Mouse (Mus musculus) spleen, adult 2 months (tissue): ENCODE measurements around the gene Tma7. TPM values are rescaled to one million over a fixed set of nuclear protein-coding genes. Genes with fewer than 3 reads are reported as not detected.

ENCODE experiments used
- DNase-seq, 2 experiments: peaks; one replicate each; pipeline versions ENCODE4 v3.0.0 to v3.0.0-alpha.2; 2012 to 2021; ENCODE audit warnings: low spot score in 2 of 2, low read depth in 1 of 2
- H3K27ac ChIP-seq: fragments of 200-500 bp; 2 replicates; pipeline ENCODE4 v1.5.1; 2012; ENCODE audit warnings: low read length, inconsistent platforms; ENCODE audit not compliant: insufficient read depth
- H3K27me3 ChIP-seq: fragments of 200-500 bp; 2 replicates; pipeline ENCODE4 v1.6.1; 2012; ENCODE audit warnings: mild to moderate bottlenecking, moderate library complexity, low read length, inconsistent platforms; ENCODE audit not compliant: control insufficient read depth, insufficient read depth
- H3K36me3 ChIP-seq: fragments of 200-500 bp; 2 replicates; pipeline ENCODE4 v1.6.1; 2012; ENCODE audit warnings: mild to moderate bottlenecking, low read length, inconsistent platforms; ENCODE audit not compliant: control insufficient read depth, insufficient read depth
- H3K4me1 ChIP-seq: fragments of 200-500 bp; 2 replicates; pipeline ENCODE4 v1.6.1; 2011; ENCODE audit warnings: inconsistent platforms; ENCODE audit not compliant: control insufficient read depth, insufficient read depth, insufficient read length
- H3K4me3 ChIP-seq: fragments of 200-500 bp; 2 replicates; pipeline ENCODE4 v1.5.1; 2011; ENCODE audit warnings: mild to moderate bottlenecking, inconsistent platforms; ENCODE audit not compliant: insufficient read depth, insufficient read length; ENCODE audit errors: extremely low read depth
- CTCF ChIP-seq: fragments of 200-500 bp; IDR thresholded peaks from 2 replicates; pipeline ENCODE4 v1.5.1; 2011; ENCODE audit warnings: mild to moderate bottlenecking, inconsistent platforms; ENCODE audit not compliant: insufficient read depth, insufficient read length, insufficient replicate concordance; ENCODE audit errors: extremely low read depth
- POLR2A ChIP-seq: fragments of 200-500 bp; IDR thresholded peaks from 2 replicates; pipeline ENCODE4 v1.6.1; 2011; ENCODE audit warnings: low read depth, low read length, inconsistent platforms
- WGBS: fragments of 180-500 bp; shearing (Covaris S2); methylation state at CpG from one replicate; pipeline ENCODE4 v1.1.7; 2018; 5-methylcytosine and 5-hydroxymethylcytosine counted together
- polyA plus RNA-seq: library from polyadenylated mRNA; depleted of rRNA; stranded (reverse); fragments of >200 nt; gene quantifications from 2 replicates; pipeline ENCODE4 v1.2.3, GENCODE M21; 2012

Tma7 gene
- polyA plus RNA-seq, 1 experiment = 16.4 TPM

DNA sequence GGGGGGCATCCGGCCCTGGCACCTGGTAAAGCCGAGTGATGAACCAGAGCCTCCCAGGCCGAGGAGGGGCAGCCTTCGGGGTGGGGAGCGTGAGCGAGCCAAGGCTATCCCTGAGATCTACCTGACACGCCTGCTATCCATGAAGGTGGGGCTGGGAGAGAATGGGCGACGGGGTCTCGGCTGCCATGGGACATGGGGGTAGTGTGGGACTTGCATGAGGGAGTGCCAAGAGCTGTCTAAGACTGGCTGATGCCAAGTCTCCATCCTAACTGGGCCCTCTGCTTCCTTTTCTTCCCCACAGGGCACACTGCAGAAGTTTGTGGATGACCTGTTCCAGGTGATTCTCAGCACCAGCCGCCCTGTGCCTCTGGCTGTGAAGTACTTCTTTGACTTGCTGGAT lies 31.9 kb upstream of the Tma7 start:
- no peaks in the 10 kb centered on the region for H3K27me3 ChIP-seq
- no peak overlapping the region for H3K27ac ChIP-seq
- WGBS = 94% methylated on average over 11 of the region's 11 CpGs
- H3K4me3 ChIP-seq = no peak overlapping the region
- H3K4me1 ChIP-seq = peaks cover 6% of the 10 kb centered on the region; the same call in 1 of the 2 replicates
- TF ChIP-seq CTCF (no peak), POLR2A (no peak)
- no peaks in the 10 kb centered on the region for H3K36me3 ChIP-seq
- DNase-seq = no peak

GRCm38 (mm10) chr9:109113331-109113730 lies 30.9 kb upstream of the Tma7 start:
- Histone ChIP-seq H3K27ac (no peak overlapping the region), H3K4me1 (peaks cover 5% of the 10 kb centered on the region; the same call in 1 of the 2 replicates), H3K27me3 (no peaks in the 10 kb centered on the region), H3K4me3 (no peak overlapping the region), H3K36me3 (no peaks in the 10 kb centered on the region)
- DNase-seq = no peak
- TF ChIP-seq POLR2A = no peak
- WGBS = 84% methylated on average over 8 of the region's 8 CpGs

GRCm38 (mm10) chr9:109111591-109111990 lies 29.2 kb upstream of the Tma7 start:
- WGBS = 96% methylated on average over 9 of the region's 9 CpGs

GRCm38 (mm10) chr9:109111101-109111500 lies 28.7 kb upstream of the Tma7 start:
- TF ChIP-seq POLR2A (no peak), CTCF (no peak)

More at GRCm38 (mm10) chr9:109111591-109111990, 29.2 kb upstream of the Tma7 start:
- DNase-seq = peak in 1 of 2 experiments; percentile 1
- no peaks in the 10 kb centered on the region for H3K4me1 ChIP-seq
- no peak overlapping the region for H3K4me3 ChIP-seq
- H3K36me3 ChIP-seq = no peaks in the 10 kb centered on the region
- no peak overlapping the region for H3K27ac ChIP-seq
- TF ChIP-seq POLR2A (no peak), CTCF (no peak)
- no peaks in the 10 kb centered on the region for H3K27me3 ChIP-seq

GRCm38 (mm10) chr9:109110240-109110639 lies 27.9 kb upstream of the Tma7 start:
- no peaks in the 10 kb centered on the region for H3K27me3 ChIP-seq
- no peaks in the 10 kb centered on the region for H3K36me3 ChIP-seq
- no peak overlapping the region for H3K4me3 ChIP-seq
- no peak overlapping the region for H3K27ac ChIP-seq
- TF ChIP-seq CTCF = no peak
- no peak for TF ChIP-seq POLR2A
- 92% methylated on average over 11 of the region's 11 CpGs for WGBS
- H3K4me1 ChIP-seq = no peaks in the 10 kb centered on the region
- no peak for DNase-seq

More at GRCm38 (mm10) chr9:109111101-109111500, 28.7 kb upstream of the Tma7 start:
- no peak overlapping the region for H3K27ac ChIP-seq
- 84% methylated on average over 4 of the region's 4 CpGs for WGBS
- no peaks in the 10 kb centered on the region for H3K4me1 ChIP-seq
- no peak overlapping the region for H3K4me3 ChIP-seq
- no peaks in the 10 kb centered on the region for H3K27me3 ChIP-seq
- DNase-seq = peak in 1 of 2 experiments; percentile 1
- H3K36me3 ChIP-seq = no peaks in the 10 kb centered on the region

- no peak for DNase-seq
- Histone ChIP-seq H3K27me3 (no peaks in the 10 kb centered on the region), H3K4me1 (no peaks in the 10 kb centered on the region), H3K36me3 (no peaks in the 10 kb centered on the region), H3K27ac (no peak overlapping the region), H3K4me3 (no peak overlapping the region)
- 75% methylated on average over 6 of the region's 6 CpGs for WGBS
- TF ChIP-seq CTCF (no peak), POLR2A (no peak)
Measured at GRCm38 (mm10) chr9:109107341-109107740, 25.0 kb upstream of the Tma7 start.

- 69% methylated on average over 12 of the region's 12 CpGs for WGBS
- no peak overlapping the region for H3K27ac ChIP-seq
- no peaks in the 10 kb centered on the region for H3K36me3 ChIP-seq
- no peak overlapping the region for H3K4me3 ChIP-seq
- no peaks in the 10 kb centered on the region for H3K4me1 ChIP-seq
- H3K27me3 ChIP-seq = no peaks in the 10 kb centered on the region
- no peak for DNase-seq
- TF ChIP-seq CTCF = no peak
- TF ChIP-seq POLR2A = no peak
Measured at GRCm38 (mm10) chr9:109105648-109106047, 23.3 kb upstream of the Tma7 start.
